Mouse (Mus musculus) ZHBTc4 (cell line): ENCODE measurements around the gene Cxcl16.
"Not testable (repeated sequence)": the region's sequence is repeated elsewhere in the genome, so short reads cannot be mapped to it uniquely, and the experiment has no call there.

Experiments
- DNase-seq: peaks from one replicate; pipeline ENCODE4 v3.0.0-alpha.2; 2011; ENCODE audit warnings: low read depth, low spot score

The Cxcl16 gene

DNA sequence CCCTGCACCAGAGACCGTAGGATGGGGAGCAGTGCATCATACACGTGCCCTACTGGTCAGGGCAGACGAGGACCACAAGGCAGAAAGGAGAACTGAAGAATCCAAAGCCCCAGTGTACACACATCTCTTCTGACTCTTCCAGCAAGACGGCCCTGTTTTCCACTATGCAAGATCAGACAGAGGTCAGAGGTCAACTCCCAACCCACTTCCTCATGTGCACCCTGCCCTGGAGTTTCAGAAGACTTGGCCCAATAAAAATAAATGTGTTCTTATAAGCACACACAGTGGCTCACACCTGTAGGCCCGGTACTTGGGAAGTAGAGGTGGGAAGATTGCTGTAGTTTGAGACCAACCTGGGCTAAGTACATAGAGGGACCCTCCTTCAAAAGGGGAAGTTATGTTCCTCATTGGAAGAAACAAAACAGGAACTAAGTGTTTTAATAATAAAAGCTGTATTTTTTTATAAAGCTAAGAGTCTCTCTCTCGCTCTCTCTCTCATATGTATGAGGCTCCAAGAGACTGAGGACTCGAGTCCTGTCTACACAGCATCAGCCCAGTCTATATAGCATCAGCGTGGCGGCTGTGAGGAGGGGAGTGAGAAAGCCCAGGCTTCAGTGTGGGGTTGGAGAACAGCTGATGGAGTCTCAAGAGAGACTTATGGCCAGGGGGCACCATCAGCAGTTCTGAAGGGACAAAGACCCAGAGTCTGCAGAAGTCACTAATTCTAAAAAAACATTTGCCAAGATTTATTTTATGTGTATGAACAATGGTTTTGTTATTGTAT lies 6.3 kb downstream of the Cxcl16 start:
- no peak for DNase-seq

DNA sequence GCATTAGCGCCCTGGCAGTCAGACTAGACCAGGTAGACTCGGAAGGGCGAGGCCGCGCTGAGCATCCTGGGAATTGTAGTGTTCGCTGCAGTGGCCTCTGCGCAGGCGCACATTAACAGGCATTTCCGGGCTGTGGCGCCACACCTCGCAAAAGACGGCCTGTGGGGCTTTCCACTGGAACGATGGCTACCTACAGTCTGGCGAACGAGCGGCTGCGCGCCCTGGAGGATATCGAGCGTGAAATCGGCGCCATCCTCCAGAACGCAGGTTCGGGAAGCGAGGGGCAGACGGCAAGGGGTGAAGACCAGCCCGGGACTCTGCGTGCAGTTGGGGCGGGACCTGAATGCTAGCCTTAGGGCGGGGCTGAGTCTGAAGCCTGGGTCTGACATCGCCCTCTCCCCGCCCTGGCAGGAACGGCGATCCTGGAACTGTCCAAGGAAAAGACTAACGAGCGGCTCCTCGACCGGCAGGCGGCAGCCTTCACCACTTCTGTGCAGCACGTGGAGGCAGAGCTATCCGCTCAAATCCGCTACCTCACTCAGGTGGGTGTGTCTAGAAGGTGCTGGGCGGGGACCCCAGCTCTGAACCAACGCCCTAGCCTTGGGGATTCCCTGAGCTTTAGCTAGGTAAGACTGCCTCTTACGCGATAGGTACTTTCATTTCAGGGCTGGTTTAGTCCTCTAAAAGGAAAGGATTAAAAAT lies 7.8 kb downstream of the Cxcl16 start, which contains the start of gene Med11:
Gene Med11, plus strand, starts transcription at position 123 of the 702 bp plus-strand sequence.
- DNase-seq: peak; percentile 99

DNA sequence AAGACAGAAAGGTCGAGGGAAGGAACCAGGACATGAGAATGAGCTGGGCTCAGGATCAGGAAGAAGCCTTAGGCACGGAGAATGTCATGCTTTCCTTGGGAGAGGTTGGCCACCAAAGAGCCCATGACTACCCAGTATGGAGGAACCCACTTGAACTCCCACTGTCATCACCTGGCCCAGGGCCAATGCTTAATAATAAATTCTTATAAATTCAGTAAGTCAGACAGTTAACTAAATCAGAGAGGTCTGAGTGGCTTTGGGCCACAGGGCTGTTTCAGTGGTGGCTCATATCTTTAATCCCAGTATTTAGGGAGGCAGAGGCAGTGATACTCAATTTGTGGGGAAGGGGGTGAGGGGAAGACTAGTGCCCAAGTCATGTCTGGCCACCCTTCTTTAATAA lies 8.9 kb downstream of the Cxcl16 start:
- DNase-seq: no peak

DNA sequence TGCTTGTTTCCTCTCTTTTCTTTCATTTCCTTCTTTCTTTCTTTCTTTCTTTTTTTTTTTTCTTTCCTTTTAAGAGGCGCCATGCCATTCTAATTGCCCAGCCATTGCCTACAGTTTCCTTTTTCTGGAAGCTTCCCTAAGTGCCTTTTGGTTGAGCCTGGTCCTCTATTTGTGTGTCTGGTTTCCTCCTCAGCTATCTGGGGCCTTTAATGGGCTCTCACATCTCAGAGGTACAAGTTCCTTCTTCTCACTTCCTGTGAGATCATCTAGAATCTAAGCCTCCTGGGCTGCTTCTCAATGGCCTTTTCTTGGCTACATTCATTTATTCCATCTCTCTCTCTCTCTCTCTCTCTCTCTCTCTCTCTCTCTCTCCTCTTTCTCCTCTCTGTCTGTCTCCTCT lies 12.4 kb downstream of the Cxcl16 start:
- no peak for DNase-seq

DNA sequence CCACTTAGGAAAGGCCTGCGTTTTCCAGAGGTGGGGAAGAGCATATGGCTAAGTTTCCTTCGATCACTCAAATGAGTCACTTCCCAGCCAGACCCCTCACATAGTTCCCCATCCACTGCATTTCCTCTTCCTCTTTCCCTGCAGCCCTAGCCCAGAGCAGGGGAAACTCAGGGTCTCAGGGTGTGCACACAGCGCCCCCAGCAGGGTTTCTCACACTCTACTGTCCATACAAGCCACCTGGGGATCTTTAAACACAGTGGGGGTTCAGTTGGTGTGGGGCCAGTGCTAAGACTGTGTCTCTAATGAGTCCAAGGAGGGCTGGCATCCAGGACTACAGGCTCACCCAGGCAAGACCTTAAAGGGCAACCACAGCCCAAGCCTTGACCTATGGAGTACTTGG lies 13.0 kb downstream of the Cxcl16 start:
- DNase-seq: no peak

DNA sequence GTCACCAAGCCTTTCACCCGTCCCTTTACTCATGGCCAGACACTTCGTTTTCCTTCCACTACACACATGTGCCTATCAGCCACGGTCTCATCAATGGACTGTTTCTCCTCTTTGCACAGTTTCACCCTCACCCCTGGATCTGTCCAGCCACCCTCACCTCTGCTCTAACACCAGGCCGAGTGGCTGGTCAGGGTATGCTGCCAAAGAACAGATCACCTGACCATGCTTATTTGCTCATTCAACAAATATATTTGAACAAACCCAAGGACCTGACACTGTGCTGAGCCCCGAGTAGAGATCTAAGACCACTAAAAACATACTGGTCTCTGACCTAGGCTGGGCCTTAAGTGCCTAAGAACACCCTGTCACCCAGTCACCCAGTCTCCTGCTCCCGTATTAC lies 15.1 kb downstream of the Cxcl16 start:
- no peak for DNase-seq

DNA sequence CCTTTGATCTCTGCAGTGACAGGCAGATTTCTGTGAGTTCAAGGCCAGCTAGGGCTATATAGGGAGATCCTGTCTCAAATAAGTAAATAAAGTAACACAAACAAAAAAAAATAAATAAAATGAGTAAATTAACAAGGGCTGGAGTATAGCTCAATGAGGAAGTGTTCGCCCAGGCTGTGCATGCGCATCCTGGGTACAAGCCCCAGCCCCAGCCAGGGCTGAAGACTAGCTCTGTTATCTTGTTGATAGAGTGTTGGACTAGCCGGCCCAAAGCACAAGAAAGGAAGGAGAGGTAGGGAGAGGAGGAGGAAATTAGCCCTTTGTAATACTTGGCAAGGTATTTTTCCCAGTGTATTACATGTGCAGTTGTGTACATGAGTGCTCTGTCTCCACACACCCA lies 15.8 kb downstream of the Cxcl16 start:
- no peak for DNase-seq

DNA sequence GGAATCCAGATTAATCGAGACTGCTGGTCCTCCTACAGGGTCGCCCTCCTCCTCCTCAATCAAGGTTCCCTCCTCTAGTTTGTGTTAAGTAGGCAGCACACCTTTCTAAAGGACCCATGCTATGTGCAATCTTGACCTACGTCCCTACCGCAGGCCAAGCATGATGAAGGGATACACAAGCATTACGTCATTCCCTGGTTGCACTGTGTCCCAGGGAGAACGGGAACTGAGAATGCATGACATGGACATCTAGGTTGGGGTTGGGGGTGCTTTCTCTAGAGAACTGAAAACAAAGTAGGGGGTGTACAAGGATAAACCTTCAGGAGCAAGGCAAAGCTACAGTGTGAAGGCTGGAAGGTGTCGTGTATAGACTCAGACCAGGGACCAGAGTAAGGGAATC lies 17.9 kb downstream of the Cxcl16 start:
- no peak for DNase-seq

DNA sequence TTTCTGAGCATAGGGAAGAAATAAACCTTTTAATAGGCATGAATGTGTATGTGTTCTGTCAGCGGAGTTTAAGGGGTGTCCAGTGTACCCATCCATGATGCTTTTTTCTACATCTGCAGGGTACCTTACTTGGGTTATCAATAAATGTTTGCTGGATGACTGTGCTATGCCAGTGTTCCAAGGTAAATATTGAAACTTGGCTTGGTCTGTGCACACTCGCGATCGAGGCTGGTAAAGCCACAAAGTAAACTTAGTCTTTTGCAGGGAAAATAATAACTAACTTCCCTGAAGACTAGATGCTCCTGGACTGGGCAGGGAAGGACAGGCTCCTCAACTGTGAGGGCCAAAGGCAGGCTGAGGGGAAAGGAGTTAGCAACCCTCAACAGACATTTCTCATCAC lies 19.1 kb downstream of the Cxcl16 start:
- no peak for DNase-seq

DNA sequence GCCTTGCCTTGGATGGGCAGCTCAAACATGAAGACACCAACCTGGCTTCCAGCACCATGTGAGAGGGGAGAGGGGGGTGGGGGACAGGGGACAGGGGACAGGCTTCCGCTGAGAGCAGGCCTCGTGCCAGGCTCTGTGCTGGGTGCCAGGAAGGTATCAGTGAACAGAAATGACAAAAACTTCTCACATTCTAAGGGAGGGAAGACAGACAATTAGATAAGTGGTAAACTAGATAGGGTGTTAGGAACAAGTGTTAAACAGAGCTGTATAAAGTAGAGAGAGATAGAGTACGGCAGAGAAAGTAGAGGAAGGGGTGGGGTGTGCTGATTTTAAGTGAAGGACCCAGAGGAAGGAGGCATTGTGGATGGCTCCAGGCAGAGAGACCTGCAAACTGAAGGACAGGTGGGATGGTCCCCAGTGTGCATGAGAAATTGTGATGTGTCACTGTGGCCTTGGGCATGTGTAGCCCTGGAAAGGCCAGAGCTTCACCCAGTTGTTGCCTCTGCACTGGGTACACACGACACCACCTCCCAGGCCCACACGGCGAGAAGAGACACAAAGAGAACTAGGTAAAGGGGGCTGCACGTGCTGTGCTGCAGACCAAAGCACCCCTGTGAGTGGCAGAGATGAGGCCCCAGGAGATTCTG lies 20.9 kb downstream of the Cxcl16 start:
- DNase-seq: no peak

DNA sequence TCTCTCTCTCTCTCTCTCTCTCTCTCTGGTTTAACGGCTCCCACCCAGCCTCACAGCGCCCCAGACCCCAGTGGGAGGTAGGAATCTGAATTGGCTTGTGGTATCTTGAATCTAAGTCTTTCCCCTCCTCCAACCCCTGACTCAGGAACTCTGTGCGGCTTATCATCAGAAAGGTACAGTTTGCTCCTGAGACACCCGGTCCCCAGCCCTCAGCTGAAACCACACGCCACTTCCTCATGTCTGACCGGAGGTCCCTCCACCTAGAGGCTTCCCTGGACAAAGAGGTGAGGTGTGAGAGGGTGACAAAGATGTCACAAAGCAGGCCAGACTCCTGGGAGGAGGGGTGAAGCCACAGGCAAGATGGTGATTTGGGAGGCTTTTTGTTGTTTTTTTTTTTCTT lies 22.4 kb downstream of the Cxcl16 start:
- DNase-seq: no peak

DNA sequence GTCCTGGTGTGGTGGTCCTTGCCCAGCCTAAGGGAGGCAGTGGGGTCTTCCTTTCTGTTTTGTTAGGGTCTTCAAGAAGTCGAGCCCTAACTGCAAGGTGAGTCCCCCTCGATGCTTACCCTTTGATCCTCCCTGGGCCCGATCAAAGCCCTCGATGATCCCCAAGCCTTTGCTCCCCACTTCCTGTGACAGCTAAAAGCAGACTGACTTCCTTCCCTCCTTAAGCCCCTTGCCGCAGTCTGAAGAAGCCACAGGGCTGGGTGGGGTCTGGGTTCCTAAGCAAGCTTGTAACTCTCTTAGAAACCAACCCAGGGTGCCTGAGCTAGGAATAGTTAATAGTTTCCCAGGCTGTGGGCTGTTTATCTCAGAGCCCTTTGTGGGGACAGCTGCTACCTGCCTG lies 24.3 kb downstream of the Cxcl16 start:
- no peak for DNase-seq

DNA sequence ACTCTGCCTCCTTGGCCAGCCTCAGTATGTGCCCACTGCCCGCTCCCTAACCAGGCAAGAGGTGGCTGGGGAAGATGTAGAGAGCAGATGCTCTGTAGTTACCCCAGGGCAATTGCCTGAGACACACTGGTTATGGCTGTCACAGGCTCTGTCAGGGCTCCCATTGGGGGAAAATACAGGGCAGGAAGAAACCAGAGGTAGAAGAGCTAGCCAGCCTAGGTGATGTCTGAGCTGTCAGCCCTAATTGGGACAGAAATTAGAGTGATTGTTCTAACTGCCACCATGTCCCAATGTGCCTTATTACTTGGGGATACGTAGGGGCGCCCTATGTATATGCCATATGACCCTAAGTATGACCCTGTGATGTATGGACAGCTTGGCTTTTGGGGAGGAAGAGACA lies 25.8 kb downstream of the Cxcl16 start:
- no peak for DNase-seq

DNA sequence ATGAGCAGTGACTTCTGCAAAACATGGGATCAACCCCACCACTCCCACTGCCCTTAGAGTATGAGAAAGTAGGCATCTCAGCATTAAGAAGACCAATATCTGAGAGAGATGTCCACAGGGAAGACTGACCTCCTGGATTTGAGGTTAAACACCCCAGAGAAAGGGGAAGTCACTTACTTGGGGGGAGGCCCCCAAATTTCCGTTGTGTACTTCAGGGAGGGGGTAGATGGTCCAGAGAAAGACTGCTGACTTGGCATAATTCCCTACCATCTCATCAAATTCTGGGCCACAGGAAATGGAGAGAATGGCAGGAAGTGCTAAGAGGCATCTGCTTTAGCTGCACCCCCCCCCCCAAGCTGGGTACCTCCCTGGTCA lies 26.2 kb downstream of the Cxcl16 start:
- no peak for DNase-seq

DNA sequence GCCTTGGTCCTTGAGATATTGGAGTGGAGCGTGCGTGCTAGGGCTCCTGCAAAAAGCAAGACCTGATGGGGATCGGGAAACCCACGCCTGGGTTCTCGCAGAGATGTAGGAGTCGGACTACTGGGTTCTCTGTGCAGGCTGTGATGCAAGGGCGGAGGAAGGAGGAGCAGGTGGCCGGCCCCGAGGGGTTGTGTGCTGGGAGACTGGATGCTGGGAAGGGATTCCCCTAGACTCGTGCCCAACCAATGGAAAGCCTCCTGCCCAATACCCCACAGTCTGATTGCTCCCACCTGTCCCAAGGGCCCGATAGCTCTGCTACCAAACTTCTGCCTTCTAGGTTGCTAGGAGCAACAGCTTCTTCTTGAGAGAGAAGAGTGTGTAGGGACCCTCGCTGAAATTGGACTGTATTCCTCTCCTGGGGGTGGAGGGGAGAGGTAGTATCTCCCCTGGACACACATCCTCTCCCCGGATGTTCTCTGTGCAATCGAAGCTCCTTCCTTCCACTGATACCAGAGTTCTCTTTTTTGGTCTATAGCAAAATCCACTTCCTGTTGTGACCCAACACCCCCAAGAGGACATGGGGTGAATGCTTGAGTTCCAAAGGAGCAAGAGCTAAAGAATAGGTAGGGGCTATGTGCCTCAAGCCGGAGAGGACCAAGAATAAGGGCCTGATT lies 26.8 kb downstream of the Cxcl16 start:
- DNase-seq: no peak

DNA sequence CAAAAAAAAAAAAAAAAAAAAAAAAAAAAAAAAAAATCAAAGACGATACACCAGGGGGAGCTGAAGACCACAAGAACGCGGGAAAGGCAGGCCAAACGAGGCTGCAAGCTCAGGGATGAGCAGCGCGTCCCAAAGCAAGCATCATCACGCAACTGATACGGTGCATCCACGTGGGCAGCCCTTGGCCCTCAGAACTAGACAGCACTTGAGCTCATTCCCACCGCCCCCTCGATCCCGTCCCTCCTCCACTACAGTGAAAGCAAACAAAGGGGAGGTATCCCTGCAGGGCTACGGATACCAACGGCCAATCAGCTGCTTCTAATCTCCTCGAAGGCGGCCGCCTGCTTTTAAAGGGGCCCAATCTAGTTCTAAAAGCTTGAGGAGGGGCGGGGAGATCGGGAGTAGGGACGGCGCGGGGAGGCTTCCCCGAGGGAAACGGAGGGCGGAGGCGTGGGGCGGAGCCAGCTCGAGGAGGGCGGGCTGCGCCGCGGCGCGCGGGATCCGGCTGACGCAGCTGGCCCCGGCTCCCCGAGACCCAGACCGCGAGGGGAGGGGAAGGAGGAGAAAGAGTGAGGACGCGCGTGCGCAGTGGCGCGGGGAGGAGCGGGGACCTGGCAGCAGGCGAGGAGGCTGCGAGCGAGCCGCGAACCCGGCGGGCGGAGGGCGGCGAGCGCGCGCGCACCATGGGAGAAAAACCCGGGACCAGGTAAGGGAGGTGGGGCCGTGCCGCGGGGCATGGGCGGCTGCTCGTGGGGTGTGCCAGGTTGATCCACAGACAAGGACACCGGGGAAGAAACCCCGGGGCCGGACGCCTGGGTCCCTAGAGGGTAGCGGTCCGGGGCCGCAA lies 27.5 kb downstream of the Cxcl16 start, which contains the start of gene Arrb2:
Gene Arrb2, plus strand, starts transcription at position 588 of the 847 bp plus-strand sequence.
- DNase-seq: peak; percentile 99

DNA sequence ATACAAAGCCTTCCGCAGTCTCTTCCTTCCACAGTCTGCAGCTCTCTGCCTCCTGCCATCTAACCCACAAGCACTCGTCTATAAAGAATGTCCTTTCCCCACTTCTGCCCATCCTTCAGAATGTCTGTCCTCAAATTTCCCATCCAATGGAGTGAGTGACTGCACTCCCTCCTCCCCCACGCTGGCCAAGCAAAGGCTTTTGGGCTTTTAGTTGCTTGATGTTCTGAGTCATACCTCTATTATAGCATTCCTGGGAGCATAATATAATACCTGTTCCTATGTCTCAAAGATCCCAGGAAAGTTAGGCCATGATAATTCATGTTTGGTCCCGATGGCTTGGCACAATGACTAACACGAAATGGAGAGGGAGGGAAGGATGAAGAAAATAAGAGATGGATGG lies 28.2 kb downstream of the Cxcl16 start:
- no peak for DNase-seq

DNA sequence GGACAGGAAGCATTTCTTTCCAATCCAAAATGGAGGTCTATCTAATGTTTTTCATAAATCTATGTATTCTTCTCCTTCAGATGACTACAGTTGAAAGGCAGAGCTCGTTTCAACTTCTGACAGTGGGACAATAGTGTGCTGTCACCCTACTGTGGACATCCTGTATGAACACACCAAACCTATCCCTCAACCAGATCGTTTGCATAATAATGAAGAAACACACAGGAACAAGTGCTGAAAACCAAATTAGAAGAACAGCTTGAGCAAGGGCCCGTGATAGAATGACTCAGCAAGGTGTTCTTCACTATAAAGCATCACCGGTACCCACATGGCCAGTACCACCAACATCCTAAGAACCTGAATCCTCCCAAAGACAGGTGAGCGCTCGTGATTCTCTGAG lies 33.2 kb downstream of the Cxcl16 start:
- DNase-seq: not testable (repeated sequence)

DNA sequence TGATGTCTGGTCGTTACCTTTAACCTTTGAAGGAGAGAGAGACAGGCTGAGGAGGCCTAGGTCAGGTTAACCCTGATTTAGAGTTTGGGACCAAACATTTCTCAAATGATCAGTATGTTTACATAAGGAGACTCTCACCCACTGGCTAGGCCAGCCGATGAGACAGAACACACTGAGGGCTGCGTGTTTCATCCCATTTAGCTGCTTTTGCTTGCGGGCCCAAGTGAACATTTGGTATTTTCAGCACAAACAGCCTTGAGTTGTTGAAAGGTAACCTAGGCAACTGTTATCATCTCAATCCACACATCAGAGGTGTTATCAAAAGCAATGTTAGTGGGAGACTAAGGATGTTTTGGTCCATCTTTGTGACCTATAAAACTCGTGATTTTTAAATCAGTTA lies 40.3 kb downstream of the Cxcl16 start:
- DNase-seq: no peak

DNA sequence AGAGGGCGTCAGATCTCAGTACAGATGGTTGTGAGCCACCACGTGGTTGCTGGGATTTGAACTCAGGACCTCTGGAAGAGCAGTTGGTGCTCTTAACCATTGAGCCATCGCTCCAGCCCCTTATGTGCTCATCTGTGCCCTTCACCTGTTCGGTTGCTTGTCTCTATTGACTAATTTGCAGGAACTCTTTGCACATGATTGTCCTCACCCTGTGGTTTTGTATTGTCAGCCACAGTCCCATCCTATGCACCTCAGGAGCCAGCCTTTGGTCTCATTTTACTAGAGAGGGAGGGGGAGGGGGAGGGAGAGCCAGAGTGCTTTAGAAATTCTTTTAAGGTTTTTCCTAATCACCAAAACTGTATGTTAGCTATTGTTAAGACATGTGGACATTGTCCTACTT lies 41.6 kb downstream of the Cxcl16 start:
- DNase-seq: no peak

DNA sequence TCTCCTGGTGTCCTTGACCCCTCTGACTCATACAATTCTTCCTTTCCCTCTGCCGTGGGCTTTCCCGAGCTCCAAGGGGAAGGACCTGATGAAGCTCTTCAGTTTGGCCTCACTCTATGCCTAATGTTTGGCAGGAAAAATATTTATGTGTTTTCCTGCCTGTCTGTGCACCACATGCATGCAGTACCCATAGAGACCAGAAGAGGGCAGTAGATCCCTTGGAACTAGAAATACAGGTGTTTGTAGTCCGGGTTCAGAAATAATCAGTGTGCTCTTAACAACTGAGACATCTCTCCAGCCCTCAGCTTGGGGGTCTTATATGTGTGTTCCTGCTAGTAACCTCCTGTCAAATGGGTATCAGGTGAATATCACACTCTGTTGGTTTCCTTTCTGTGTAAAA lies 45.8 kb downstream of the Cxcl16 start:
- peak; percentile 87 for DNase-seq
